Mouse (Mus musculus) liver, adult 2 months (tissue): Measurements from ENCODE around the gene Bach2. TPM values are rescaled to one million over a fixed set of nuclear protein-coding genes. Genes with fewer than 3 reads are reported as not detected.

Source experiments
- DNase-seq: peaks from one replicate; pipeline ENCODE4 v3.0.0-alpha.2; 2011; ENCODE audit warnings: low read depth, low spot score; ENCODE audit errors: extremely low read depth
- H3K27ac ChIP-seq: fragments of 200-500 bp; replicated peaks from 2 replicates; pipeline ENCODE4 v1.5.1; 2012; ENCODE audit warnings: low read depth, mild to moderate bottlenecking, control low read depth, inconsistent platforms, low read length; ENCODE audit not compliant: insufficient read depth
- H3K27me3 ChIP-seq: fragments of 200-500 bp; 2 replicates; pipeline ENCODE4 v1.6.1; 2012; ENCODE audit warnings: mild to moderate bottlenecking, moderate library complexity, low read length, inconsistent platforms; ENCODE audit not compliant: control insufficient read depth, insufficient read depth
- H3K36me3 ChIP-seq: fragments of 200-500 bp; 2 replicates; pipeline ENCODE4 v1.6.1; 2012; ENCODE audit warnings: low read length, inconsistent platforms; ENCODE audit not compliant: control insufficient read depth, insufficient read depth
- H3K4me1 ChIP-seq: fragments of 200-500 bp; 2 replicates; pipeline ENCODE4 v1.6.1; 2011; ENCODE audit warnings: low read length; ENCODE audit not compliant: control insufficient read depth, insufficient read depth
- H3K4me3 ChIP-seq: fragments of 200-500 bp; 2 replicates; pipeline ENCODE4 v1.5.1; 2011; ENCODE audit warnings: low read depth, mild to moderate bottlenecking, control low read depth, low read length, moderate library complexity; ENCODE audit not compliant: insufficient read depth
- H3K79me2 ChIP-seq: fragments of 200-500 bp; 2 replicates; pipeline ENCODE4 v1.6.1; 2012; ENCODE audit warnings: inconsistent platforms, mild to moderate bottlenecking, low read length, moderate library complexity; ENCODE audit not compliant: control insufficient read depth, insufficient read depth
- H3K9ac ChIP-seq: fragments of 200-500 bp; 2 replicates; pipeline ENCODE4 v1.6.1; 2012; ENCODE audit warnings: low read depth, mild to moderate bottlenecking, control low read depth, inconsistent platforms, low read length
- CTCF ChIP-seq: fragments of 200-500 bp; IDR thresholded peaks from 2 replicates; pipeline ENCODE4 v1.5.1; 2011; ENCODE audit warnings: low read depth, low read length, control low read depth
- POLR2A ChIP-seq: fragments of 200-500 bp; IDR thresholded peaks from 2 replicates; pipeline ENCODE4 v1.6.1; 2011; ENCODE audit warnings: low read length, control low read depth; ENCODE audit not compliant: insufficient read depth; ENCODE audit errors: extremely low read depth
- WGBS: fragments of 180-500 bp; shearing (Covaris S2); methylation state at CpG from one replicate; pipeline ENCODE4 v1.1.7; 2018; 5-methylcytosine and 5-hydroxymethylcytosine counted together
- polyA plus RNA-seq: library from polyadenylated mRNA; depleted of rRNA; stranded (reverse); fragments of >200 nt; gene quantifications from 2 replicates; pipeline ENCODE4 v1.2.3, GENCODE M21; 2012
- total RNA-seq: library from RNA; depleted of rRNA; stranded (reverse); fragments of >200 nt; gene quantifications from 2 replicates; pipeline ENCODE4 v1.2.3, GENCODE M21; 2014

Bach2 gene
- total and polyA plus RNA-seq, 2 experiments, result 2.1 to 6.0 TPM

DNA sequence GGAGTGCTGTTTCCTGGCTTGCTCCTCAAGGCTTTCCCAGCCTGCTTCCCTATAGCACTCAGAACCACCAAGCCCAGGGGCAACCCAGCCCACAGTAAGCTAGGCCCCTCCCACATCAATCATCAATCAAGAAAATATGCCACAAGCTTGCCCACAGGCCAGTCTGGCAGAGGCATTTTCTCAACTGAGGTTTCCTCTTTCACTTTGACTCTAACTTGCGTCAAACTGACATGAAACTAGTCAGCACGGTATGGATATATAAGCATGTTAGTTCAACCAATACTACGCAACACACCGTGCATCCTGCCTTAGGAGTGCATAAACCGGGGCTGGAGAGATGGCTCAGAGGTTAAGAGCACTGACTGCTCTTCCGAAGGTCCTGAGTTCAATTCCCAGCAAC lies 349.6 kb downstream of the Bach2 start:
- Histone ChIP-seq H3K9ac (no peak overlapping the region), H3K27ac (no peak overlapping the region), H3K36me3 (no peaks in the 10 kb centered on the region), H3K27me3 (no peaks in the 10 kb centered on the region), H3K4me1 (no peaks in the 10 kb centered on the region), H3K79me2 (no peaks in the 10 kb centered on the region), H3K4me3 (no peak overlapping the region)
- 85% methylated on average over 6 of the region's 6 CpGs for WGBS
- no peak for DNase-seq
- TF ChIP-seq CTCF, result no peak
- TF ChIP-seq POLR2A, result no peak

DNA sequence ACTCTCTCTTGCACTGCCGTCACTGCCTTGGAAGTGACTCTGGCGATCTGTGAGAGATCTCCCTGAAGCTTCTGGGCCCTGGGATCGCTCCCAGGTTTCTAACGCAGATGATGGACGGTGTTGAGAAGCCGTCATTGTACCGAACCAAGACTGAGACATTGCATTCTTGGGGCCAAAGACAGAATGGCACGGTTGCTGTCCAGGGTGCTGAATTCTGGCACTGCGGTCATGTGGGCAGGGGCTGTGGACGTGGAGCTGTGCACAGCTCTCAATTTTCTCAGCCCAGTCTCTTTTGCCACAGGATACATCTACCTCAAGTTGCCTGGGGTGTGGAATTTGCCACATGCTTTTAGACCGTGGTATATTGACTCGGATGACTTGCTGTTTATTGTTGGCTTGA lies 362.5 kb downstream of the Bach2 start:
- H3K27me3 ChIP-seq, result no peaks in the 10 kb centered on the region
- WGBS, result 30% methylated on average over 12 of the region's 12 CpGs
- H3K27ac ChIP-seq, result no peak overlapping the region
- no peaks in the 10 kb centered on the region for H3K4me1 ChIP-seq
- no peaks in the 10 kb centered on the region for H3K79me2 ChIP-seq
- no peak for TF ChIP-seq POLR2A
- no peak for TF ChIP-seq CTCF
- no peaks in the 10 kb centered on the region for H3K36me3 ChIP-seq
- DNase-seq, result no peak
- no peak overlapping the region for H3K9ac ChIP-seq
- no peak overlapping the region for H3K4me3 ChIP-seq

DNA sequence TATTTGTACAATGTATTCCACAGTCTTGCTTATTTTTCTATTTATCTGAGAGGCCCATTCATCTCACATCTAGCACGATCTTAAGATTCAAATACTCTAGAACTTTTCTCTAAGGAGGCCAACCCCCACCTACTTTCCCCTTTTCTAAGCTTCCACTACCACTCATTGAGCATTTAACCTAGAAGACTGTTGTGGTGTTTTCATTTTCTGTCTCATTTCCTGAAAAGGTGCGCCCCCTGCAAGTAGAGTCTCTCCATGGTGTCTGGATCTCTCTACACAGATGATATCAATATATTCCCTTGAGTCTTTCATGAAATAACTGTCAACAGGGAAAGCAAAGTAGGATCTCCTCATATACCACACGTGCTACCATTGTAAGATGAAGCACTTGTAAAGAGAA lies 364.1 kb downstream of the Bach2 start, which contains the start of gene Gja10:
Gja10 (minus strand) TSS at position 101 of the 400 bp plus-strand sequence.
- no peak for TF ChIP-seq CTCF
- no peak for TF ChIP-seq POLR2A
- Histone ChIP-seq H3K4me3 (no peak within 1 kb of the TSS), H3K9ac (no peak within 1 kb of the TSS), H3K27ac (no peak within 1 kb of the TSS), H3K36me3 (no peaks in the 10 kb centered on the region), H3K79me2 (no peaks in the 10 kb centered on the region), H3K27me3 (no peaks in the 10 kb centered on the region), H3K4me1 (no peaks in the 10 kb centered on the region)
- no peak for DNase-seq
- 68% methylated on average over 3 of the region's 3 CpGs for WGBS

DNA sequence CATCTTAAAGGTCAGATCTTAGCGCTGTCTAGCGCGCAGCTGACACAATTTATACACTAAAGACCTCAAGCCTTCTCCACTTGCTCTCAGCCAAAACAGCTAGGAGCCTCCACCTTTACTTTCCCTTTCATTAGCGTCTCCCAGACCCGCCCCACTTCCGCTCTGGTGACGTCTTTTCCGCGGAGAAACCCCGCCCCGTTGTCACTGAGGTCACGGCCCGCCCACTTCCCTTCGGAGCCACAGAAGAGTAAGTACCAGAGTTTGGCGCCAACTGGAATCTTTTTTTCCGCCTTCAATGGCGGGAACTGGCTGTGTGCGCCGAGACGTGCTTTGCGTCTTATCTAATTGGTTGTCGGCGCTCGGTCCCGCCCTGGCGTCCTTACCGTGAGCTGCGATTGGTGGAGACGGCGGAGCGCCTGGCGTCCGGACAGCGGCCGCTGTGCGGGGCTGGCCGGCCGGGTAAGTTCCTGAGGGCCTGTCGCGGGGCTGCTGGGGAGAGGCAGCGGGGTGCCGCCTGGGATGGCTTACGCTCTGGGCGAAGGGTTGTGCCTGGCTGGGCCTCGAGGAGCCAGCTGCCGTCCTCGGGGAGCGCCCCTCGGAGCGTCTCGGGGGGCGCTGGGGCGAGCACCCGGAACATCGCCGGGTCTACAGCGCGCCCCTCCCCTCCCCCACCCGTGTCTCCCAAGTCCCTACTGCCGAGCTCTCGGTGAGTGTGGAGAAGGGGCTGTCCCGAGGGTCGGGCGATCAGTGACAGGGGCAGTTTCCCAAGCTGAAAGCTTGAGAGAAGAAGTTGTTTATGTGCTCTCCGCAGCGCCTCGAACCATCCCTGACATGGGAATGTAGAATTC lies 376.7 kb downstream of the Bach2 start, which contains the start of gene Casp8ap2:
Casp8ap2 (plus strand) TSS at position 418 of the 848 bp plus-strand sequence.
- Histone ChIP-seq H3K4me3 (peak within 1 kb of the TSS; percentile 87), H3K36me3 (no peaks in the 10 kb centered on the region), H3K4me1 (no peaks in the 10 kb centered on the region), H3K27me3 (no peaks in the 10 kb centered on the region), H3K27ac (peak within 1 kb of the TSS; percentile 65), H3K9ac (peak within 1 kb of the TSS; percentile 91), H3K79me2 (peaks cover 11% of the 10 kb centered on the region; the same call in 1 of the 2 replicates)
- under 1% methylated on average over 67 of the region's 67 CpGs for WGBS
- peak; percentile 97 for DNase-seq
- TF ChIP-seq CTCF (no peak), POLR2A (peak; percentile 41; the same call in 1 of the 2 replicates)

DNA sequence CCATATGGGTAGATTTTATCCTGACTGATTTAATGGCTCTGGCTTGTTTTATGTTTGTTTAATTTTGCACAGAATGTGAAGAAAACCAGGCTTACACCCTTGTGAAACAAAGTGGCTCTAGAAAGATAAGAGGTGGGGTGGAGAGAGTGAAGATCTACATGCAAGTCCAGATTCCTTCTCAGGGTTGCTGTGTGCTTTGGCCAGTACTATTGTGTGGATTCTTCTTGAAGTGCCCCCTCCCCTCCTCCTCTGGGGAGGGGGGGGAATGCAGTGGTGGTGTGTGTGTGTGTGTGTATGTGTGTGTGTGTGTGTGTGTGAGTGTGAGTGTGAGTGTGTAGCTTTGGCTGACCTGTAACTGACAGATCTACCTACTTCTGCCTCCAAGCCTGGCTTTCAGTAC lies 383.0 kb downstream of the Bach2 start:
- H3K9ac ChIP-seq, result no peak overlapping the region
- peaks cover 5% of the 10 kb centered on the region; the same call in 1 of the 2 replicates for H3K79me2 ChIP-seq
- no peaks in the 10 kb centered on the region for H3K4me1 ChIP-seq
- TF ChIP-seq POLR2A (no peak), CTCF (no peak)
- H3K4me3 ChIP-seq, result no peak overlapping the region
- peaks cover 6% of the 10 kb centered on the region for H3K36me3 ChIP-seq
- no peak for DNase-seq
- H3K27ac ChIP-seq, result no peak overlapping the region
- H3K27me3 ChIP-seq, result no peaks in the 10 kb centered on the region
